Mouse (Mus musculus) common myeloid progenitor, adult 5-6 weeks (primary cell): ENCODE measurements around the gene Nr3c2. TPM values are rescaled to one million over a fixed set of nuclear protein-coding genes. Genes with fewer than 3 reads are reported as not detected.

Experiments
- ATAC-seq: replicated peaks from 2 replicates; pipeline ENCODE4 v1.8.0; 2016; ENCODE audit warnings: low read depth, mild to moderate bottlenecking, moderate TSS enrichment, inconsistent platforms; ENCODE audit not compliant: poor library complexity, severe bottlenecking
- total RNA-seq: library from RNA; stranded (forward); fragments of 200-1000, 187-1606 nt; gene quantifications from 2 replicates; pipeline ENCODE4 v1.2.3, GENCODE M21; 2017

Nr3c2 gene
- total RNA-seq, 1 experiment from 2014 or later: 6.6 TPM

GRCm38 (mm10) chr8:76971187-76971586 is 71.9 kb downstream of the Nr3c2 start:
- no peak for ATAC-seq

GRCm38 (mm10) chr8:76971761-76972404 is 72.6 kb downstream of the Nr3c2 start:
- ATAC-seq: no peak

GRCm38 (mm10) chr8:76972947-76973552 is 73.8 kb downstream of the Nr3c2 start:
- no peak for ATAC-seq

- ATAC-seq: no peak
These were observed 78.7 kb downstream of the Nr3c2 start for GRCm38 (mm10) chr8:76977907-76978306.

- ATAC-seq: no peak
These were observed 84.8 kb downstream of the Nr3c2 start for GRCm38 (mm10) chr8:76984082-76984481.

GRCm38 (mm10) chr8:76984851-76985250 is 85.6 kb downstream of the Nr3c2 start:
- ATAC-seq: no peak

- no peak for ATAC-seq
These were observed 88.6 kb downstream of the Nr3c2 start for GRCm38 (mm10) chr8:76987876-76988275.

- ATAC-seq: no peak
These were observed 99.0 kb downstream of the Nr3c2 start for GRCm38 (mm10) chr8:76998276-76998675.

GRCm38 (mm10) chr8:77009425-77009824 is 110.2 kb downstream of the Nr3c2 start:
- no peak for ATAC-seq

- ATAC-seq: no peak
These were observed 112.7 kb downstream of the Nr3c2 start for GRCm38 (mm10) chr8:77011985-77012384.

- no peak for ATAC-seq
These were observed 113.4 kb downstream of the Nr3c2 start for GRCm38 (mm10) chr8:77012641-77013040.

- no peak for ATAC-seq
These were observed 117.5 kb downstream of the Nr3c2 start for GRCm38 (mm10) chr8:77016713-77017112.

GRCm38 (mm10) chr8:77023837-77024710 is 124.8 kb downstream of the Nr3c2 start:
- ATAC-seq: no peak

- no peak for ATAC-seq
These were observed 132.0 kb downstream of the Nr3c2 start for GRCm38 (mm10) chr8:77031213-77031612.

GRCm38 (mm10) chr8:77033706-77034464 is 134.6 kb downstream of the Nr3c2 start:
- no peak for ATAC-seq

- no peak for ATAC-seq
These were observed 135.2 kb downstream of the Nr3c2 start for GRCm38 (mm10) chr8:77034465-77034829.

- no peak for ATAC-seq
These were observed 142.0 kb downstream of the Nr3c2 start for GRCm38 (mm10) chr8:77041214-77041613.

GRCm38 (mm10) chr8:77044849-77045248 is 145.6 kb downstream of the Nr3c2 start:
- no peak; the same call in 1 of the 2 replicates for ATAC-seq

GRCm38 (mm10) chr8:77045711-77046110 is 146.5 kb downstream of the Nr3c2 start:
- ATAC-seq: no peak

GRCm38 (mm10) chr8:77046217-77046616 is 147.0 kb downstream of the Nr3c2 start:
- ATAC-seq: no peak
